Mouse (Mus musculus) MEL (cell line): ENCODE results near the gene Frmd4a. TPM values are rescaled to one million over a fixed set of nuclear protein-coding genes. Genes with fewer than 3 reads are reported as not detected.

Source experiments
- DNase-seq: peaks from one replicate; pipeline ENCODE4 v3.0.0; 2011; ENCODE audit warnings: low read depth, low spot score
- H3K27ac ChIP-seq: 2 replicates; pipeline ENCODE4 v1.5.1; 2012; ENCODE audit warnings: low read depth, mild to moderate bottlenecking, control low read depth, low read length, moderate library complexity; ENCODE audit not compliant: control insufficient read depth
- H3K27me3 ChIP-seq, 2 experiments: fragments of 150-350 bp in 1 of 2; sonication (generic) in 1 of 2; 2 replicates each; pipeline ENCODE4 v1.6.1; 2012; ENCODE audit warnings: low read length in 2 of 2, mild to moderate bottlenecking in 2 of 2, improper control_type of control experiment in 1 of 2, moderate library complexity in 1 of 2; ENCODE audit not compliant: insufficient read depth in 2 of 2, control insufficient read depth in 1 of 2
- H3K36me3 ChIP-seq, 2 experiments: 2 replicates each; pipeline ENCODE4 v1.6.1; 2012 to 2014; ENCODE audit warnings: low read length in 2 of 2, improper control_type of control experiment in 1 of 2, inconsistent platforms in 1 of 2, mild to moderate bottlenecking in 1 of 2; ENCODE audit not compliant: insufficient read depth in 2 of 2, control insufficient read depth in 1 of 2
- H3K4me1 ChIP-seq, 2 experiments: fragments of 150-350 bp in 1 of 2; sonication (generic) in 1 of 2; 2 replicates each; pipeline ENCODE4 v1.6.1; 2012; ENCODE audit warnings: low read length in 2 of 2, improper control_type of control experiment in 1 of 2, mild to moderate bottlenecking in 1 of 2; ENCODE audit not compliant: insufficient read depth in 2 of 2, control insufficient read depth in 1 of 2
- H3K4me3 ChIP-seq, 2 experiments: fragments of 150-350 bp in 1 of 2; sonication (generic) in 1 of 2; 2 replicates each; pipeline ENCODE4 v1.5.1; 2012; ENCODE audit warnings: low read depth in 2 of 2, low read length in 2 of 2, mild to moderate bottlenecking in 2 of 2, moderate library complexity in 2 of 2, control low read depth in 1 of 2, improper control_type of control experiment in 1 of 2; ENCODE audit not compliant: control insufficient read depth in 1 of 2, insufficient read depth in 1 of 2
- H3K79me2 ChIP-seq: 2 replicates; pipeline ENCODE4 v1.6.1; 2012; ENCODE audit warnings: mild to moderate bottlenecking, low read length, moderate library complexity; ENCODE audit not compliant: control insufficient read depth, poor library complexity, insufficient read depth
- H3K9ac ChIP-seq: 2 replicates; pipeline ENCODE4 v1.6.1; 2012; ENCODE audit warnings: low read depth, mild to moderate bottlenecking, control low read depth, low read length, moderate library complexity; ENCODE audit not compliant: control insufficient read depth, poor library complexity, severe bottlenecking
- H3K9me3 ChIP-seq: fragments of 150-350 bp; sonication (generic); replicated peaks from 2 replicates; pipeline ENCODE4 v1.6.1; 2012; ENCODE audit warnings: mild to moderate bottlenecking, low read length, improper control_type of control experiment, moderate library complexity; ENCODE audit not compliant: insufficient read depth
- CHD1 ChIP-seq: IDR thresholded peaks from 2 replicates; pipeline ENCODE4 v1.6.1; 2012; ENCODE audit warnings: low read depth, mild to moderate bottlenecking, inconsistent platforms, low read length, improper control_type of control experiment
- CHD2 ChIP-seq: IDR thresholded peaks from 2 replicates; pipeline ENCODE4 v1.6.1; 2011; ENCODE audit warnings: low read length, improper control_type of control experiment
- E2F4 ChIP-seq: IDR thresholded peaks from 2 replicates; pipeline ENCODE4 v1.6.1; 2011; ENCODE audit warnings: low read depth, low read length, improper control_type of control experiment, borderline replicate concordance
- ELF1 ChIP-seq: IDR thresholded peaks from 2 replicates; pipeline ENCODE4 v1.6.1; 2014; ENCODE audit warnings: low read depth, mild to moderate bottlenecking, inconsistent platforms, low read length, improper control_type of control experiment, moderate library complexity
- EP300 ChIP-seq, 2 experiments: IDR thresholded peaks; 2 replicates each; pipeline ENCODE4 v1.6.1; 2011; ENCODE audit warnings: improper control_type of control experiment in 2 of 2, low read length in 2 of 2, low read depth in 1 of 2, mild to moderate bottlenecking in 1 of 2
- HCFC1 ChIP-seq: IDR thresholded peaks from 2 replicates; pipeline ENCODE4 v1.6.1; 2012; ENCODE audit warnings: low read depth, mild to moderate bottlenecking, inconsistent platforms, low read length, improper control_type of control experiment, moderate library complexity
- JUND ChIP-seq: IDR thresholded peaks from 2 replicates; pipeline ENCODE4 v1.6.1; 2011; ENCODE audit warnings: low read depth, mild to moderate bottlenecking, improper control_type of control experiment, low read length
- KAT2A ChIP-seq: conservative IDR thresholded peaks from 2 replicates; pipeline ENCODE4 v1.6.1; 2012; ENCODE audit warnings: low read depth, low read length, improper control_type of control experiment, inconsistent platforms
- MAX ChIP-seq: IDR thresholded peaks from 2 replicates; pipeline ENCODE4 v1.6.1; 2011; ENCODE audit warnings: low read length, improper control_type of control experiment
- MEF2A ChIP-seq: IDR thresholded peaks from 2 replicates; pipeline ENCODE4 v1.6.1; 2014; ENCODE audit warnings: low read depth, mild to moderate bottlenecking, inconsistent platforms, low read length, improper control_type of control experiment; ENCODE audit not compliant: poor library complexity, insufficient replicate concordance, severe bottlenecking; ENCODE audit errors: extremely low read depth
- MYB ChIP-seq: IDR thresholded peaks from 2 replicates; pipeline ENCODE4 v1.6.1; 2011; ENCODE audit warnings: mild to moderate bottlenecking, low read depth, low read length, improper control_type of control experiment
- MYC ChIP-seq: IDR thresholded peaks from 2 replicates; pipeline ENCODE4 v1.6.1; 2011; ENCODE audit warnings: low read depth, mild to moderate bottlenecking, low read length, improper control_type of control experiment, moderate library complexity
- NELFE ChIP-seq: IDR thresholded peaks from 2 replicates; pipeline ENCODE4 v1.6.1; 2011; ENCODE audit warnings: low read depth, low read length, improper control_type of control experiment
- NRF1 ChIP-seq: IDR thresholded peaks from 2 replicates; pipeline ENCODE4 v1.6.1; 2014; ENCODE audit warnings: low read depth, mild to moderate bottlenecking, inconsistent platforms, low read length, improper control_type of control experiment, moderate library complexity; ENCODE audit not compliant: poor library complexity, insufficient read depth, severe bottlenecking
- RAD21 ChIP-seq: IDR thresholded peaks from 2 replicates; pipeline ENCODE4 v1.6.1; 2011; ENCODE audit warnings: mild to moderate bottlenecking, low read depth, low read length, improper control_type of control experiment
- RCOR1 ChIP-seq: IDR thresholded peaks from 2 replicates; pipeline ENCODE4 v1.6.1; 2012; ENCODE audit warnings: low read depth, mild to moderate bottlenecking, inconsistent platforms, low read length, improper control_type of control experiment
- SIN3A ChIP-seq: IDR thresholded peaks from 2 replicates; pipeline ENCODE4 v1.6.1; 2012; ENCODE audit warnings: low read length, improper control_type of control experiment, inconsistent platforms
- SMC3 ChIP-seq: IDR thresholded peaks from 2 replicates; pipeline ENCODE4 v1.6.1; 2011; ENCODE audit warnings: low read depth, low read length, improper control_type of control experiment
- TBP ChIP-seq: IDR thresholded peaks from 2 replicates; pipeline ENCODE4 v1.8.0; 2011; ENCODE audit warnings: low read depth, low read length, improper control_type of control experiment
- UBTF ChIP-seq: IDR thresholded peaks from 2 replicates; pipeline ENCODE4 v1.6.1; 2012; ENCODE audit warnings: low read depth, mild to moderate bottlenecking, inconsistent platforms, low read length, improper control_type of control experiment, moderate library complexity, borderline replicate concordance; ENCODE audit not compliant: insufficient read depth
- USF1 ChIP-seq: IDR thresholded peaks from 2 replicates; pipeline ENCODE4 v1.6.1; 2014; ENCODE audit warnings: low read depth, mild to moderate bottlenecking, inconsistent platforms, low read length, improper control_type of control experiment, moderate library complexity
- ZKSCAN1 ChIP-seq: IDR thresholded peaks from 2 replicates; pipeline ENCODE4 v1.6.1; 2012; ENCODE audit warnings: low read depth, mild to moderate bottlenecking, inconsistent platforms, low read length, improper control_type of control experiment, moderate library complexity
- ZMIZ1 ChIP-seq: IDR thresholded peaks from 2 replicates; pipeline ENCODE4 v1.6.1; 2012; ENCODE audit warnings: low read depth, mild to moderate bottlenecking, inconsistent platforms, low read length, improper control_type of control experiment, moderate library complexity
- polyA plus RNA-seq, 2 experiments: library from polyadenylated mRNA; stranded (reverse) in 1 of 2; unstranded in 1 of 2; fragments of >175 nt in 1 of 2; fragments of >200 nt in 1 of 2; gene quantifications; 2 replicates each; pipeline versions ENCODE4 v1.2.1 to v1.2.4; 2012; ENCODE audit warnings: low replicate concordance in 2 of 2, low read depth in 1 of 2; ENCODE audit not compliant: insufficient read length in 2 of 2, insufficient read depth in 1 of 2, missing spikeins in 1 of 2
- total RNA-seq: library from RNA; depleted of rRNA; stranded (reverse); fragments of 300-350 nt; gene quantifications from 2 replicates; pipeline ENCODE4 v1.2.3, GENCODE M21; 2012

Frmd4a gene
- total and polyA plus RNA-seq, 3 experiments = 6.4 to 14.4 TPM; not detected in 1

GRCm38 (mm10) chr2:3990431-3990830 is 27.1 kb upstream of the Frmd4a start:
- no peak for DNase-seq
- TF ChIP-seq USF1 = no peak
- no peak for TF ChIP-seq MYB
- TF ChIP-seq NELFE = no peak
- TF ChIP-seq NRF1 = no peak
- TF ChIP-seq CHD2 = no peak
- TF ChIP-seq EP300 (IDR thresholded peaks at IDR 0.05; ENCODE audit: low read depth in 1 of 2, low read length in 2 of 2) = no peak
- no peak for TF ChIP-seq ZKSCAN1
- no peak for TF ChIP-seq JUND
- TF ChIP-seq SMC3 = no peak
- no peak for TF ChIP-seq ZMIZ1
- no peak for TF ChIP-seq KAT2A
- no peak for TF ChIP-seq ELF1
- Histone ChIP-seq H3K79me2 (no peaks in the 10 kb centered on the region), H3K27me3 (no peaks in the 10 kb centered on the region), H3K36me3 (no peaks in the 10 kb centered on the region), H3K9me3 (no peaks in the 10 kb centered on the region), H3K9ac (no peak overlapping the region), H3K4me3 (no peak overlapping the region), H3K27ac (no peak overlapping the region), H3K4me1 (no peaks in the 10 kb centered on the region)

GRCm38 (mm10) chr2:4018431-4018876 is 937 bp downstream of the Frmd4a start:
- H3K4me3 ChIP-seq = no peak overlapping the region
- H3K9me3 ChIP-seq = no peaks in the 10 kb centered on the region
- H3K27ac ChIP-seq = no peak overlapping the region
- H3K9ac ChIP-seq = no peak overlapping the region
- H3K36me3 ChIP-seq = no peaks in the 10 kb centered on the region
- no peaks in the 10 kb centered on the region for H3K79me2 ChIP-seq
- H3K4me1 ChIP-seq = no peaks in the 10 kb centered on the region
- DNase-seq = no peak
- TF ChIP-seq KAT2A (no peak), TBP (no peak), E2F4 (no peak), ELF1 (no peak), RAD21 (no peak), MYC (no peak), EP300 (IDR thresholded peaks at IDR 0.05; ENCODE audit: low read depth in 1 of 2, low read length in 2 of 2) (no peak), ZMIZ1 (no peak), MAX (no peak), HCFC1 (no peak), CHD1 (no peak), RCOR1 (no peak), SIN3A (no peak), UBTF (no peak), MEF2A (no peak), CHD2 (no peak), NRF1 (no peak)
- H3K27me3 ChIP-seq = no peaks in the 10 kb centered on the region
